Mouse (Mus musculus): ENCODE data around the gene Kcnj5. TPM values are rescaled to one million over a fixed set of nuclear protein-coding genes. Genes with fewer than 3 reads are reported as not detected.

Kcnj5 gene
- polyA plus RNA-seq, 1 experiment from 2014 or later = 0.08 TPM

DNA sequence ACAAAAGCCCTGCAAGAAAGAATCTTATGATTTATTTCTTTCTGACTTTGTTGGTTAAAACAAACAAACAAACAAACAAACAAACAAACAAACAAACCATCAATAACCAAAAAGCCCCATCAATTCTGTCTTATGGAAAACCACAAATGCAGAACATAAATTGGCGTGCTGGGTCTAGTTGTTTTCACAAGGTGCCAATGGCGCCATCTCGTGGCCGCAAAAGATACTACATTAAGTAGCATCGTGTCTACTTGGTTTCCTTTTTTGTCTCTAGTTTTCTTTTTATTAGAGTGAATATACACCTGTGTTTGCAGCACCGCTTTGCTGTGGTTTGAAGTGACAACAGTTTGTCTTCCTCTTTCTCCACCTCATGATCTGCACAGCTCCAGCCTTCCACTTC is 6.2 kb upstream of the Kcnj5 start:
- Histone ChIP-seq H3K9me3 (no peaks in the 10 kb centered on the region), H3K27ac (no peak overlapping the region), H3K9ac (no peak overlapping the region), H3K4me2 (no peak overlapping the region), H3K4me3 (replicated peaks) (no peak overlapping the region), H3K4me1 (no peaks in the 10 kb centered on the region), H3K27me3 (replicated peaks) (peaks cover 10% of the 10 kb centered on the region), H3K36me3 (no peaks in the 10 kb centered on the region)
- ATAC-seq (ENCODE audit: insufficient read depth, low FRiP score, low read depth) = no peak
- WGBS = 3% methylated on average over 6 of the region's 6 CpGs

GRCm38 (mm10) chr9:32349344-32349743 is 5.2 kb upstream of the Kcnj5 start:
- Histone ChIP-seq H3K27me3 (replicated peaks) (peaks cover 19% of the 10 kb centered on the region), H3K27ac (no peak overlapping the region), H3K9me3 (no peaks in the 10 kb centered on the region), H3K4me3 (replicated peaks) (no peak overlapping the region), H3K36me3 (no peaks in the 10 kb centered on the region), H3K4me1 (peaks cover 5% of the 10 kb centered on the region; the same call in 1 of the 2 replicates), H3K4me2 (no peak overlapping the region), H3K9ac (no peak overlapping the region)
- WGBS = 81% methylated on average over 10 of the region's 10 CpGs
- ATAC-seq (ENCODE audit: insufficient read depth, low FRiP score, low read depth) = no peak

DNA sequence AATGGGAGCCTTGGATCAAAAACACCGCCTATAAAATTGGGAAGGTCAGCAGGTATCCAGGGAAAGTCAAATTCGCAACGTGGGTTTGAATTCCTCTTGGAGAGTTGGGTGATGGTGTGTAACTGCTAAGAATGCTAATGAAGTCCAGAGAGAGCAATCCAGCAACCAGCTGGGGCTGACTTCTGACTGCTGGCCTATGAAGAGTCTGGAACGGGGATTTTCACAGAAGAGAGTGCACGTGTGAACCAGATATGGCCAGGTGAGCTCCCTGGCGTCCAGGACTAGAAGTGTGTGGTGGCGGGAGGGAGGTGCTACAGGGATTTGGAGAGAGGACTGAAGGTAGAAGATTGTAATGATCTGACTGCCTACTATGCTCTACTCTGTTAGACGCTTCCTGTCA is 3.9 kb upstream of the Kcnj5 start:
- Histone ChIP-seq H3K27me3 (replicated peaks) (peaks cover 31% of the 10 kb centered on the region), H3K36me3 (no peaks in the 10 kb centered on the region), H3K4me3 (replicated peaks) (no peak overlapping the region), H3K27ac (no peak overlapping the region), H3K4me2 (no peak overlapping the region), H3K9me3 (no peaks in the 10 kb centered on the region), H3K9ac (no peak overlapping the region), H3K4me1 (peaks cover 9% of the 10 kb centered on the region; the same call in 1 of the 2 replicates)
- no peak for ATAC-seq (ENCODE audit: insufficient read depth, low FRiP score, low read depth)
- WGBS = 71% methylated on average over 8 of the region's 8 CpGs

- 2% methylated on average over 21 of the region's 21 CpGs for WGBS
- peak overlapping the region; percentile 42 for H3K4me2 ChIP-seq
- no peaks in the 10 kb centered on the region for H3K36me3 ChIP-seq
- H3K4me1 ChIP-seq = peaks cover 9% of the 10 kb centered on the region; the same call in 1 of the 2 replicates
- peaks cover 47% of the 10 kb centered on the region for H3K27me3 ChIP-seq (replicated peaks)
- peak overlapping the region; percentile 10; the same call in 1 of the 2 replicates for H3K4me3 ChIP-seq (replicated peaks)
- H3K27ac ChIP-seq = no peak overlapping the region
- ATAC-seq (ENCODE audit: insufficient read depth, low FRiP score, low read depth) = no peak
- no peaks in the 10 kb centered on the region for H3K9me3 ChIP-seq
- no peak overlapping the region for H3K9ac ChIP-seq
These were observed 339 bp upstream of the Kcnj5 start for GRCm38 (mm10) chr9:32344489-32344888.

- no peak overlapping the region for H3K4me2 ChIP-seq
- no peak for ATAC-seq (ENCODE audit: insufficient read depth, low FRiP score, low read depth)
- no peak overlapping the region for H3K9ac ChIP-seq
- H3K27ac ChIP-seq = no peak overlapping the region
- no peaks in the 10 kb centered on the region for H3K36me3 ChIP-seq
- H3K27me3 ChIP-seq (replicated peaks) = peaks cover 47% of the 10 kb centered on the region
- H3K4me3 ChIP-seq (replicated peaks) = no peak overlapping the region
- H3K9me3 ChIP-seq = no peaks in the 10 kb centered on the region
- 18% methylated on average over 8 of the region's 8 CpGs for WGBS
- H3K4me1 ChIP-seq = peaks cover 9% of the 10 kb centered on the region; the same call in 1 of the 2 replicates
These were observed 1.2 kb downstream of the Kcnj5 start for GRCm38 (mm10) chr9:32342929-32343328.

- no peak overlapping the region for H3K4me3 ChIP-seq (replicated peaks)
- H3K36me3 ChIP-seq = no peaks in the 10 kb centered on the region
- H3K27ac ChIP-seq = no peak overlapping the region
- peaks cover 9% of the 10 kb centered on the region; the same call in 1 of the 2 replicates for H3K4me1 ChIP-seq
- WGBS = 43% methylated on average over 5 of the region's 5 CpGs
- no peaks in the 10 kb centered on the region for H3K9me3 ChIP-seq
- H3K4me2 ChIP-seq = no peak overlapping the region
- no peak for ATAC-seq (ENCODE audit: insufficient read depth, low FRiP score, low read depth)
- no peak overlapping the region for H3K9ac ChIP-seq
- H3K27me3 ChIP-seq (replicated peaks) = peaks cover 42% of the 10 kb centered on the region
These were observed 3.3 kb downstream of the Kcnj5 start for GRCm38 (mm10) chr9:32340831-32341230.

GRCm38 (mm10) chr9:32335389-32336150 is 8.6 kb downstream of the Kcnj5 start:
- 57% methylated on average over 13 of the region's 13 CpGs for WGBS
- peak; percentile 22; the same call in 1 of the 2 replicates for ATAC-seq (ENCODE audit: insufficient read depth, low FRiP score, low read depth)
- Histone ChIP-seq H3K9ac (no peak overlapping the region), H3K4me3 (replicated peaks) (no peak overlapping the region), H3K27me3 (replicated peaks) (no peaks in the 10 kb centered on the region; the same call in 1 of the 2 replicates), H3K27ac (no peak overlapping the region), H3K36me3 (no peaks in the 10 kb centered on the region), H3K4me2 (no peak overlapping the region), H3K9me3 (no peaks in the 10 kb centered on the region), H3K4me1 (no peaks in the 10 kb centered on the region)

- no peaks in the 10 kb centered on the region for H3K27me3 ChIP-seq (replicated peaks)
- H3K4me3 ChIP-seq (replicated peaks) = no peak overlapping the region
- ATAC-seq (ENCODE audit: insufficient read depth, low FRiP score, low read depth) = no peak
- H3K9ac ChIP-seq = no peak overlapping the region
- H3K27ac ChIP-seq = no peak overlapping the region
- no peaks in the 10 kb centered on the region for H3K9me3 ChIP-seq
- no peaks in the 10 kb centered on the region for H3K4me1 ChIP-seq
- H3K36me3 ChIP-seq = no peaks in the 10 kb centered on the region
- H3K4me2 ChIP-seq = no peak overlapping the region
- WGBS = 68% methylated on average over 5 of the region's 5 CpGs
These were observed 13.0 kb downstream of the Kcnj5 start for GRCm38 (mm10) chr9:32331162-32331561.

DNA sequence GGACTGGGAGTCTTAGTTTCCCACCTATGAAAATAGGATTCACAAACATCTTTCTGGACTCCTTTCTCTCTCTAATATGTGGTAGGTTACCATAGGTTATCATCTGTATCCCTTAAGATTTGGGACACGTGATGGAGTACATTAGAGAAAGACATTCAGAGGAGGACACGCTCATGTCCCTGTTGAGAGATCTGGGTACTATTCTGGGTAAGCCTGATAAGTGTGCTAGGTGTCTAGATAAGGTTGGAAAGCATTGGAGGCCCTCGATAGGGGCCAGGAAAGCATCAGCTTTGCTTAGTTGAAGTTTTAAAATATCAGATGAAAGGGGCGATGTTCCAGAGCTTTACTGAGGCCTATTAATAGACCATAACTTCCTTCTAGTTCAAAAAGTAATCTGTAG is 15.4 kb downstream of the Kcnj5 start:
- no peak for ATAC-seq (ENCODE audit: insufficient read depth, low FRiP score, low read depth)

DNA sequence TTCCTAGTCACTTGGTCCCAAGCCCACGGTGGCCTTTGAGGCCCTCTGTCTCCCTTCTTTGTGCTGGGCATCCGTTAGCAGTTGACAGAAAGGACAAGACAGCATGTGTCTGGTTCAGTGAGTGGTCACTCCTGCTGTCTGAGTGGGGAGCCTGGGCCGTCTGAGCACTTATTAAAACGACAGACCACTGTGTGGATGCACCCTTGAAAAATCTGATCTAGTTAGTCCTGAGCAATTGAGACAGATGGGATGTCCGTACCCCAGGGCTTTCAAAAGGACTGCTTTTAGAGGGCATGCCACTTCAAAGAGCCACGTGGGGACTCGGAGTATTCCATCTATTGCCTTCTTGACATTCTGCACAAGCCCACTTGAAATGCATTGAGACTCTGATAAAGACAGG is 20.5 kb downstream of the Kcnj5 start:
- 56% methylated on average over 7 of the region's 7 CpGs for WGBS
- Histone ChIP-seq H3K27me3 (replicated peaks) (no peaks in the 10 kb centered on the region), H3K9ac (no peak overlapping the region), H3K9me3 (no peaks in the 10 kb centered on the region), H3K4me3 (replicated peaks) (no peak overlapping the region), H3K27ac (no peak overlapping the region), H3K4me2 (no peak overlapping the region), H3K4me1 (no peaks in the 10 kb centered on the region), H3K36me3 (no peaks in the 10 kb centered on the region)
- ATAC-seq (ENCODE audit: insufficient read depth, low FRiP score, low read depth) = no peak

More for the DNA sequence above, 15.4 kb downstream of the Kcnj5 start:
- Histone ChIP-seq H3K4me2 (no peak overlapping the region), H3K4me1 (no peaks in the 10 kb centered on the region), H3K27me3 (replicated peaks) (no peaks in the 10 kb centered on the region), H3K36me3 (no peaks in the 10 kb centered on the region), H3K27ac (no peak overlapping the region), H3K9ac (no peak overlapping the region), H3K4me3 (replicated peaks) (no peak overlapping the region), H3K9me3 (no peaks in the 10 kb centered on the region)
- WGBS = 81% methylated on average over 4 of the region's 4 CpGs

DNA sequence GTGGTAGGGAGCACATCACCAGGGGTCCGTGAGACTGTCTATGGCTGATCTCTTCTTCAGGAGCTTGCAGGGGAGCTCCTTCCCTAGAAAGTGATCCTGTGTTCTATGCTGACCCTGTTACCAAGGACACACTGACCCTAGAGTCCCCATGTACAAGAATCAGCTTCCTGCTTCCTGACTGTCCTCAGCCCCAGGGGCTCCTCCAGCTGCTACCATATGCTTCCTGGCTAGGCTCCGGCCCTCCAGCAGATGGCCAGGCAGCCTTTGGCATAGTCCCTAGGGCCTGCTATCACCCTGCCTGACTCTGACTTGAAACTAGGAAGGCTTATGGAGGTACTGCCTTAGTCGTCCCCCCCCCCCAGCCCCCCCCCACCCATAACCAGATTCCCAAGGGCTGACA is 24.0 kb downstream of the Kcnj5 start:
- 43% methylated on average over 3 of the region's 3 CpGs for WGBS
- H3K4me3 ChIP-seq (replicated peaks) = no peak overlapping the region
- H3K9me3 ChIP-seq = no peaks in the 10 kb centered on the region
- no peak overlapping the region for H3K4me2 ChIP-seq
- no peaks in the 10 kb centered on the region for H3K36me3 ChIP-seq
- H3K4me1 ChIP-seq = no peaks in the 10 kb centered on the region
- ATAC-seq (ENCODE audit: insufficient read depth, low FRiP score, low read depth) = peak; percentile 39; the same call in 1 of the 2 replicates
- no peaks in the 10 kb centered on the region for H3K27me3 ChIP-seq (replicated peaks)
- H3K9ac ChIP-seq = no peak overlapping the region
- no peak overlapping the region for H3K27ac ChIP-seq

DNA sequence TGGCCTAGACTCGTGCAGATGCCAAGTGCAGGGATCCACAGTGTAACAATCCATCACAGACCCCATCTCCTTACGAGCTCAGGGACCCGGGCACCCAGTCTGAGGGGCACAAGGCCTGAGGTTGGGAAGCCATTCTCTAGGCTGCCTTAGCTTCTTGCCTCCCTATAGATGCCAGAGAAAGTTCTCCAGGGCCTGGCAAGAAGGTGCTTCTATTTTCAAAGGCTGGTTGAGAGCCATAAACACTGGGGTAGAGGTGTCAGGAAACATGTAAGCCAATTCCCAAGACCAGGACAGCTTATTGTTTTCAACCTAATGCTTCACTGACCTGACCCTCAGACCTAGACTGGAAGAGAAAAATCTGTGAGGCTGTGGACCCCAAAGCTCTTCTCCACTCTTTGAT is 28.2 kb downstream of the Kcnj5 start:
- no peak overlapping the region for H3K4me2 ChIP-seq
- no peaks in the 10 kb centered on the region for H3K36me3 ChIP-seq
- 76% methylated on average over 3 of the region's 3 CpGs for WGBS
- no peaks in the 10 kb centered on the region for H3K9me3 ChIP-seq
- H3K9ac ChIP-seq = no peak overlapping the region
- H3K27me3 ChIP-seq (replicated peaks) = no peaks in the 10 kb centered on the region
- H3K27ac ChIP-seq = no peak overlapping the region
- no peaks in the 10 kb centered on the region for H3K4me1 ChIP-seq
- no peak overlapping the region for H3K4me3 ChIP-seq (replicated peaks)
- no peak for ATAC-seq (ENCODE audit: insufficient read depth, low FRiP score, low read depth)

Data from stomach, embryonic 15.5 days (tissue).